Mouse (Mus musculus) myocyte (in vitro differentiated cells): Measurements from ENCODE around the gene Ispd. TPM values are rescaled to one million over a fixed set of nuclear protein-coding genes. Genes with fewer than 3 reads are reported as not detected.

Source experiments
- H3K27me3 ChIP-seq: one replicate; pipeline ENCODE4 v1.6.1; 2011; ENCODE audit not compliant: control insufficient read depth, insufficient read depth, insufficient read length
- H3K36me3 ChIP-seq: one replicate; pipeline ENCODE4 v1.6.1; 2011; ENCODE audit not compliant: control insufficient read depth, insufficient read depth
- H3K4me2 ChIP-seq: one replicate; pipeline ENCODE4 v1.6.1; 2011; ENCODE audit warnings: low read depth, control low read depth
- H3K4me3 ChIP-seq: one replicate; pipeline ENCODE4 v1.5.1; 2011; ENCODE audit warnings: mild to moderate bottlenecking, control low read depth, moderate library complexity
- H3K79me2 ChIP-seq: one replicate; pipeline ENCODE4 v1.6.1; 2011; ENCODE audit not compliant: control insufficient read depth, insufficient read depth
- H3ac ChIP-seq: one replicate; pipeline ENCODE4 v1.6.1; 2011; ENCODE audit not compliant: control insufficient read depth, insufficient read length
- CEBPB ChIP-seq: IDR thresholded peaks from 2 replicates; pipeline ENCODE4 v1.6.1; 2011; ENCODE audit warnings: mild to moderate bottlenecking, moderate library complexity; ENCODE audit not compliant: poor library complexity, insufficient read depth, severe bottlenecking
- E2F4 ChIP-seq: IDR thresholded peaks from one replicate; pipeline ENCODE4 v1.6.1; 2011; ENCODE audit warnings: mild to moderate bottlenecking, control low read depth, moderate library complexity; ENCODE audit not compliant: insufficient read depth
- MAX ChIP-seq: IDR thresholded peaks from one replicate; pipeline ENCODE4 v1.6.1; 2011; ENCODE audit warnings: low read depth, mild to moderate bottlenecking, control low read depth
- MYOD1 ChIP-seq, 3 experiments: IDR thresholded peaks; one replicate each; pipeline ENCODE4 v1.6.1; 2011; ENCODE audit warnings: control low read depth in 2 of 3, low read depth in 2 of 3, mild to moderate bottlenecking in 2 of 3, moderate library complexity in 1 of 3; ENCODE audit not compliant: insufficient read length in 2 of 3, control insufficient read depth in 1 of 3
- MYOG ChIP-seq, 3 experiments: IDR thresholded peaks; one replicate each; pipeline ENCODE4 v1.6.1; 2011; ENCODE audit warnings: control low read depth in 2 of 3, low read depth in 2 of 3, mild to moderate bottlenecking in 2 of 3; ENCODE audit not compliant: insufficient read length in 2 of 3, control insufficient read depth in 1 of 3, insufficient read depth in 1 of 3
- POLR2A ChIP-seq: IDR thresholded peaks from one replicate; pipeline ENCODE4 v1.6.1; 2011; ENCODE audit warnings: low read depth, mild to moderate bottlenecking, control low read depth, moderate library complexity; ENCODE audit not compliant: insufficient read length
- POLR2AphosphoS2 ChIP-seq: IDR thresholded peaks from one replicate; pipeline ENCODE4 v1.6.1; 2011; ENCODE audit warnings: low read depth, control low read depth; ENCODE audit not compliant: insufficient read length
- REST ChIP-seq: IDR thresholded peaks from one replicate; pipeline ENCODE4 v1.6.1; 2011; ENCODE audit warnings: mild to moderate bottlenecking, control low read depth, moderate library complexity; ENCODE audit not compliant: insufficient read depth, insufficient read length
- SRF ChIP-seq: IDR thresholded peaks from one replicate; pipeline ENCODE4 v1.6.1; 2011; ENCODE audit warnings: low read depth; ENCODE audit not compliant: control insufficient read depth, insufficient read length
- TCF12 ChIP-seq: IDR thresholded peaks from one replicate; pipeline ENCODE4 v1.6.1; 2011; ENCODE audit warnings: mild to moderate bottlenecking, control low read depth; ENCODE audit not compliant: poor library complexity, insufficient read depth, severe bottlenecking
- TCF3 ChIP-seq: IDR thresholded peaks from one replicate; pipeline ENCODE4 v1.6.1; 2011; ENCODE audit warnings: low read depth, control low read depth; ENCODE audit not compliant: insufficient read length
- USF1 ChIP-seq: IDR thresholded peaks from one replicate; pipeline ENCODE4 v1.6.1; 2011; ENCODE audit warnings: low read depth, mild to moderate bottlenecking, control low read depth, moderate library complexity
- polyA plus RNA-seq: library from polyadenylated mRNA; unstranded; fragments of >200 nt; fragmentation: generic; extraction: Trizol; gene quantifications from one replicate; pipeline ENCODE4 v1.2.1, GENCODE M21; 2012; ENCODE audit warnings: missing spikeins

Ispd gene
- polyA plus RNA-seq, 1 experiment = 1.6 TPM

GRCm38 (mm10) chr12:36597539-36598250 is 216.4 kb downstream of the Ispd start:
- H3ac ChIP-seq = no peak overlapping the region
- TF ChIP-seq MYOD1 (IDR thresholded peaks at IDR 0.05; ENCODE audit: control insufficient read depth in 1 of 3, insufficient read length in 2 of 3, low read depth in 2 of 3) (no peak), TCF12 (no peak)
- no peak overlapping the region for H3K4me2 ChIP-seq
- H3K4me3 ChIP-seq = no peak overlapping the region
- H3K36me3 ChIP-seq = no peaks in the 10 kb centered on the region
- H3K27me3 ChIP-seq = no peaks in the 10 kb centered on the region
- H3K79me2 ChIP-seq = no peaks in the 10 kb centered on the region

- Histone ChIP-seq H3K4me3 (no peak overlapping the region), H3K4me2 (no peak overlapping the region), H3K36me3 (no peaks in the 10 kb centered on the region), H3K27me3 (no peaks in the 10 kb centered on the region), H3K79me2 (no peaks in the 10 kb centered on the region), H3ac (no peak overlapping the region)
- TF ChIP-seq SRF (no peak), E2F4 (no peak), MAX (no peak), MYOD1 (IDR thresholded peaks at IDR 0.05; ENCODE audit: control insufficient read depth in 1 of 3, insufficient read length in 2 of 3, low read depth in 2 of 3) (no peak), MYOG (IDR thresholded peaks at IDR 0.05; ENCODE audit: control insufficient read depth in 1 of 3, insufficient read depth in 1 of 3, insufficient read length in 2 of 3, low read depth in 2 of 3) (no peak)
These were observed 240.9 kb downstream of the Ispd start for GRCm38 (mm10) chr12:36621960-36622736.

- H3K4me2 ChIP-seq = no peak overlapping the region
- TF ChIP-seq POLR2AphosphoS2 = no peak
- no peak for TF ChIP-seq POLR2A
- TF ChIP-seq TCF3 = no peak
- TF ChIP-seq MYOD1 (IDR thresholded peaks at IDR 0.05; ENCODE audit: control insufficient read depth in 1 of 3, insufficient read length in 2 of 3, low read depth in 2 of 3) = no peak
- TF ChIP-seq MYOG (IDR thresholded peaks at IDR 0.05; ENCODE audit: control insufficient read depth in 1 of 3, insufficient read depth in 1 of 3, insufficient read length in 2 of 3, low read depth in 2 of 3) = no peak
- no peak for TF ChIP-seq MAX
- TF ChIP-seq REST = no peak
- TF ChIP-seq E2F4 = no peak
- no peak for TF ChIP-seq TCF12
- TF ChIP-seq USF1 = no peak
- no peak for TF ChIP-seq CEBPB
- no peak for TF ChIP-seq SRF
- no peaks in the 10 kb centered on the region for H3K27me3 ChIP-seq
- H3K4me3 ChIP-seq = no peak overlapping the region
- H3ac ChIP-seq = no peak overlapping the region
- H3K36me3 ChIP-seq = no peaks in the 10 kb centered on the region
- no peaks in the 10 kb centered on the region for H3K79me2 ChIP-seq
These were observed 246.0 kb downstream of the Ispd start for GRCm38 (mm10) chr12:36627204-36627603.

- H3K36me3 ChIP-seq = no peaks in the 10 kb centered on the region
- H3K27me3 ChIP-seq = no peaks in the 10 kb centered on the region
- TF ChIP-seq TCF3 = no peak
- no peak for TF ChIP-seq MYOD1 (IDR thresholded peaks at IDR 0.05; ENCODE audit: control insufficient read depth in 1 of 3, insufficient read length in 2 of 3, low read depth in 2 of 3)
- TF ChIP-seq POLR2AphosphoS2 = no peak
- TF ChIP-seq MYOG (IDR thresholded peaks at IDR 0.05; ENCODE audit: control insufficient read depth in 1 of 3, insufficient read depth in 1 of 3, insufficient read length in 2 of 3, low read depth in 2 of 3) = no peak
- TF ChIP-seq SRF = no peak
- no peak overlapping the region for H3K4me2 ChIP-seq
- no peaks in the 10 kb centered on the region for H3K79me2 ChIP-seq
- no peak overlapping the region for H3K4me3 ChIP-seq
- H3ac ChIP-seq = no peak overlapping the region
These were observed 251.2 kb downstream of the Ispd start for GRCm38 (mm10) chr12:36632427-36632826.

GRCm38 (mm10) chr12:36647514-36647913 is 266.3 kb downstream of the Ispd start:
- Histone ChIP-seq H3K27me3 (no peaks in the 10 kb centered on the region), H3K4me2 (no peak overlapping the region)

More at GRCm38 (mm10) chr12:36647514-36647913, 266.3 kb downstream of the Ispd start:
- no peak overlapping the region for H3K4me3 ChIP-seq
- no peaks in the 10 kb centered on the region for H3K79me2 ChIP-seq
- no peak overlapping the region for H3ac ChIP-seq
- TF ChIP-seq MYOD1 (IDR thresholded peaks at IDR 0.05; ENCODE audit: control insufficient read depth in 1 of 3, insufficient read length in 2 of 3, low read depth in 2 of 3) (no peak), MYOG (IDR thresholded peaks at IDR 0.05; ENCODE audit: control insufficient read depth in 1 of 3, insufficient read depth in 1 of 3, insufficient read length in 2 of 3, low read depth in 2 of 3) (no peak), TCF12 (no peak), REST (no peak), E2F4 (no peak), POLR2AphosphoS2 (no peak), MAX (no peak), CEBPB (no peak), USF1 (no peak), POLR2A (no peak), SRF (no peak), TCF3 (no peak)
- no peaks in the 10 kb centered on the region for H3K36me3 ChIP-seq
